Mouse (Mus musculus) liver, adult 2 months (tissue): ENCODE measurements around the gene Ugt1a7c.
"Not testable (repeated sequence)": the region's sequence is repeated elsewhere in the genome, so short reads cannot be mapped to it uniquely, and the experiment has no call there.

Experiments
- CTCF ChIP-seq: fragments of 200-500 bp; IDR thresholded peaks from 2 replicates; pipeline ENCODE4 v1.5.1; 2011; ENCODE audit warnings: low read depth, low read length, control low read depth
- POLR2A ChIP-seq: fragments of 200-500 bp; IDR thresholded peaks from 2 replicates; pipeline ENCODE4 v1.6.1; 2011; ENCODE audit warnings: low read length, control low read depth; ENCODE audit not compliant: insufficient read depth; ENCODE audit errors: extremely low read depth

GRCm38 (mm10) chr1:88125827-88126360 lies 31.0 kb downstream of the Ugt1a7c start:
- TF ChIP-seq CTCF, POLR2A: not testable (repeated sequence)
